Mouse (Mus musculus): ENCODE measurements around the gene Myof. TPM values are rescaled to one million over a fixed set of nuclear protein-coding genes. Genes with fewer than 3 reads are reported as not detected.

The Myof gene
- total RNA-seq, 2 experiments from 2014 or later: 8.5 to 8.9 TPM

Other genes starting within 250 kb of the Myof start
- gene Cep55, start 11.4 kb upstream of the Myof start, total RNA-seq (2021): 1 to 10 TPM; 1.8 to 1.9 TPM
- gene Ffar4, start 53.5 kb upstream of the Myof start, total RNA-seq (2021): not detected
- gene Rbp4, start 81.7 kb upstream of the Myof start, total RNA-seq (2021): 1 to 10 TPM; 2.6 to 3.9 TPM
- not detected for gene Pde6c, start 89.2 kb upstream of the Myof start, total RNA-seq (2021)
- gene Fra10ac1, start 180.6 kb upstream of the Myof start, total RNA-seq (2021): 10 to 100 TPM in 1 of 2 experiments, 1 to 10 TPM in 1; 8.1 to 10.8 TPM
- gene Lgi1, start 221.0 kb upstream of the Myof start, total RNA-seq (2021): 1 to 10 TPM; 2.0 to 2.6 TPM

All from gastrocnemius, postnatal 14 days (tissue).